ENCODE assay signal across 7 mouse cellular contexts in the genomic region with DNA sequence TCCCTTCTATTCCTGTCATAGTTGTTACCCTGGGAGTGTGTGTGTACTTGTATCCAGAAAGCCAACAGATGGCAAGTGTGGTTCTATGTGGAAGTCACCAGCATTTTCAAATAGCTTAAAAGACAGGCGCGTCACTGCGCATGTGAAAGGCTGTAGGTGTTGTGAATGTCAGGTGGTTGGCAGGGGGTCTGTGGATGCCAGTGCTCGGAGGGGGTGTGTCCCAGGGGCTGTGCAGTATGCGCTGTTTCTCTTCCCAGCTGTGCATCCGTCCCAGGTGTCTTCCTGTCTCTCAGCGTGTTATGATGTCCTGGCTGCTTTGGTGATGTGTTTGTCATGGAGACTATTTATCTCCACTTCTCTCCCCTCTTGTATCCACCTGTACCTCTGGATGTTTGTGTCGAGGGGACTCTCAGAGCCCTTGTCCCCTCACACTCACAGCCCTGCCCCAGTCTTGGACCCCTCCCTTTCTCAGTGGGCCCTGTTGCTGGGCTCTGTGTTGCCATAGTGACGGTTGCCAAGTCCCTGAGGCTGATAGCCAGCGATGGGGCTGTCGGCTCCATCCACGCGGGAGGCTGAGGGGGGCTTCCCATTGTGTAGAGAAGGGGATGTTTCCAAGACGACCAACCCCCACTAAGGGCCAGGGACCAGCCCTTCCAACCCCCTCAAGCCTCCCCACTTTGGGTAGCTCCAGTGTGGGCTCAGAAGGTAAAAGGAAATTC. TPM values are rescaled to one million over a fixed set of nuclear protein-coding genes. Genes with fewer than 3 reads are reported as not detected.
A peak's percentile ranks its signal among the peaks of the same experiment; 100 is the strongest.
DNase-seq lines count a peak whose midpoint lies in the region; ATAC-seq lines count a peak whose summit lies in the region.

No protein-coding gene starts in this region.

- H3K36me3 ChIP-seq in forebrain, embryonic 12.5 days (replicated peaks): peaks cover 14% of the 10 kb centered on the region

- peak overlapping the region; percentile 41 for H3K4me2 ChIP-seq in forebrain, embryonic 12.5 days

- peaks cover 13% of the 10 kb centered on the region; the same call in 1 of the 2 replicates for H3K27me3 ChIP-seq in forebrain, embryonic 12.5 days

- peak overlapping the region; percentile 19; the same call in 1 of the 2 replicates for H3K4me3 ChIP-seq in forebrain, embryonic 12.5 days (replicated peaks)

- ATAC-seq in forebrain, embryonic 12.5 days (ENCODE audit: low FRiP score): peak; percentile 88

- peak; percentile 91 for DNase-seq in embryo, embryonic 10.5 days (ENCODE audit: low spot score)
- peak; percentile 74 to 77 for DNase-seq in layer of hippocampus, postnatal 36 days
- DNase-seq in retina, embryonic 14.5 days (ENCODE audit: low spot score): peak; percentile 89
- DNase-seq in cerebellum, adult 8-10 months: no peak
- no peak for DNase-seq in urinary bladder, postnatal 10 days (ENCODE audit: low spot score)
- no peak for DNase-seq in lung, postnatal 4 days

- H3K27ac ChIP-seq in forebrain, embryonic 12.5 days: peak overlapping the region; percentile 93

- H3K9me3 ChIP-seq in forebrain, embryonic 12.5 days: no peaks in the 10 kb centered on the region

- peaks cover 80% of the 10 kb centered on the region for H3K4me1 ChIP-seq in forebrain, embryonic 12.5 days

- WGBS in forebrain, embryonic 12.5 days: 10% methylated on average over 14 of the region's 14 CpGs

- H3K9ac ChIP-seq in forebrain, embryonic 12.5 days: no peak overlapping the region

RNA-seq across cellular contexts. Expression of a gene that starts 3.9 kb away (rescaled TPM):
- polyA plus RNA-seq in forebrain, embryonic 12.5 days (2016; fragmentation: Nextera tagmentation; extraction: Ambion mirVana): 1.7 and 2.1 TPM in 2 replicates
- 1 to 10 TPM; 5.4 to 5.9 TPM for total RNA-seq in layer of hippocampus, postnatal 36 days (2021)

RNA-seq across cellular contexts. Expression of a gene that starts 7.2 kb away (rescaled TPM):
- 63.7 and 72.7 TPM in 2 replicates for polyA plus RNA-seq in forebrain, embryonic 12.5 days (2016; fragmentation: Nextera tagmentation; extraction: Ambion mirVana)
- 100 to 1,000 TPM; 120 to 121 TPM for total RNA-seq in layer of hippocampus, postnatal 36 days (2021)

RNA-seq across cellular contexts. Expression of a gene that starts 27.3 kb away (rescaled TPM):
- polyA plus RNA-seq in forebrain, embryonic 12.5 days (2016; fragmentation: Nextera tagmentation; extraction: Ambion mirVana): 33.0 and 36.0 TPM in 2 replicates
- 10 to 100 TPM; 11.8 to 14.3 TPM for total RNA-seq in layer of hippocampus, postnatal 36 days (2021)

RNA-seq across cellular contexts. Expression of a gene that starts 27.4 kb away (rescaled TPM):
- 120 and 124 TPM in 2 replicates for polyA plus RNA-seq in forebrain, embryonic 12.5 days (2016; fragmentation: Nextera tagmentation; extraction: Ambion mirVana)
- 10 to 100 TPM; 25.4 to 27.4 TPM for total RNA-seq in layer of hippocampus, postnatal 36 days (2021)

RNA-seq across cellular contexts. Expression of a gene that starts 53.0 kb away (rescaled TPM):
- 11.9 and 12.6 TPM in 2 replicates for polyA plus RNA-seq in forebrain, embryonic 12.5 days (2016; fragmentation: Nextera tagmentation; extraction: Ambion mirVana)
- 100 to 1,000 TPM; 400 to 418 TPM for total RNA-seq in layer of hippocampus, postnatal 36 days (2021)

Comparison
In these comparisons a context has a peak if more than half of its experiments do, and no peak if none do; other contexts are left out.
1. DNase-seq: peak in embryo, embryonic 10.5 days (single experiment), layer of hippocampus, postnatal 36 days (2 of 2) and retina, embryonic 14.5 days (single experiment); none in cerebellum, adult 8-10 months (single experiment), urinary bladder, postnatal 10 days (single experiment) and lung, postnatal 4 days (0 of 2).